Mouse (Mus musculus) thymus, adult 2 months (tissue): ENCODE results near the gene Rps29.
A peak's percentile ranks its signal among the peaks of the same experiment; 100 is the strongest.

Experiments
- CTCF ChIP-seq: fragments of 200-500 bp; IDR thresholded peaks from 2 replicates; pipeline ENCODE4 v1.5.1; 2012; ENCODE audit warnings: mild to moderate bottlenecking, control low read depth, low read length, moderate library complexity, borderline replicate concordance; ENCODE audit not compliant: control insufficient read depth, poor library complexity, insufficient read depth; ENCODE audit errors: extremely low read depth
- POLR2A ChIP-seq: fragments of 200-500 bp; IDR thresholded peaks from 2 replicates; pipeline ENCODE4 v1.6.1; 2012; ENCODE audit warnings: mild to moderate bottlenecking, low read length, control low read depth, moderate library complexity; ENCODE audit not compliant: control insufficient read depth, poor library complexity, insufficient read depth; ENCODE audit errors: extremely low read depth

DNA sequence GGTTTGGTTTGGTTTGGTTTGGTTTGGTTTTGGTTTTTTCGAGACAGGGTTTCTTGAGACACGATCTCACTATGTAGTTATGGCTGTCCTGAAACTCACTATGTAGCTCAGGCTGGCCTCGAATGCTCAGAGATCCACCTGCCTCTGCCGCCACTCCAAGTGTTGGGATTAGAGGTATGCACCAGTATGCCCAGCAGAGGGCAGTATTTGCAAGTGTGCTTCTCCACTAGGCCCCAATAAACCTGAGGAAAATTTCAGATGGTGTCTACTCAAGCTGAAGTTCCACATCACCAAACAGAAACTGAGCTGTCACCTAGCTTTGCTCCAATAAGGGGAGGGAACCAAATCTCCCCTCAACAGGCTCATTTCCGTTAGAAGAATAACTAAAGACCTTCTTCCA, 31.8 kb downstream of the Rps29 start:
- TF ChIP-seq POLR2A = no peak
- TF ChIP-seq CTCF = 0 out of 2 replicates have a peak, but pooled peaks have one; percentile 29
